Mouse (Mus musculus) intestine, postnatal 0 days (tissue): ENCODE data around the gene Prr15. TPM values are rescaled to one million over a fixed set of nuclear protein-coding genes. Genes with fewer than 3 reads are reported as not detected.
A peak's percentile ranks its signal among the peaks of the same experiment; 100 is the strongest.

Source experiments
- ATAC-seq: fragments of 200-750 bp; cut with Nextera tagmentation; 2 replicates; pipeline ENCODE4 v1.8.0; 2017; ENCODE audit warnings: mild to moderate bottlenecking, moderate TSS enrichment, moderate library complexity
- H3K27ac ChIP-seq: fragments of 300-500 bp; sonication (generic); 2 replicates; pipeline ENCODE4 v1.5.1; 2014; ENCODE audit warnings: mild to moderate bottlenecking, low read depth, low read length, moderate library complexity
- H3K27me3 ChIP-seq: fragments of 300-500 bp; sonication (generic); replicated peaks from 2 replicates; pipeline ENCODE4 v1.6.1; 2014; ENCODE audit warnings: low read length, mixed read lengths; ENCODE audit not compliant: control insufficient read depth, insufficient read depth
- H3K36me3 ChIP-seq: fragments of 300-500 bp; sonication (generic); 2 replicates; pipeline ENCODE4 v1.6.1; 2014; ENCODE audit warnings: mild to moderate bottlenecking, moderate library complexity; ENCODE audit not compliant: control insufficient read depth, insufficient read depth
- H3K4me1 ChIP-seq: fragments of 300-500 bp; sonication (generic); replicated peaks from 2 replicates; pipeline ENCODE4 v1.6.1; 2014; ENCODE audit warnings: antibody characterized with exemption, low read length, mixed read lengths; ENCODE audit not compliant: control insufficient read depth, insufficient read depth
- H3K4me2 ChIP-seq: fragments of 300-500 bp; sonication (generic); replicated peaks from 2 replicates; pipeline ENCODE4 v1.6.1; 2014; ENCODE audit warnings: low read depth, mild to moderate bottlenecking, moderate library complexity
- H3K4me3 ChIP-seq: fragments of 300-500 bp; sonication (generic); 2 replicates; pipeline ENCODE4 v1.5.1; 2014; ENCODE audit warnings: low read depth, low read length
- H3K9ac ChIP-seq: fragments of 300-500 bp; sonication (generic); 2 replicates; pipeline ENCODE4 v1.6.1; 2014; ENCODE audit warnings: mild to moderate bottlenecking, low read depth, low read length
- H3K9me3 ChIP-seq: fragments of 300-500 bp; sonication (generic); 2 replicates; pipeline ENCODE4 v1.6.1; 2016; ENCODE audit warnings: mixed run types; ENCODE audit not compliant: control insufficient read depth
- CTCF ChIP-seq: sonication (generic); IDR thresholded peaks from 2 replicates; pipeline ENCODE4 v1.5.1; 2016; ENCODE audit warnings: low read depth, mild to moderate bottlenecking, control low read depth, antibody characterized with exemption, moderate library complexity
- WGBS: fragments of 180-500 bp; shearing (Covaris S2); extraction: QIAGEN DNeasy Blood & Tissue Kit; methylation state at CpG from one replicate; pipeline ENCODE4 v1.1.7; 2014; 5-methylcytosine and 5-hydroxymethylcytosine counted together
- polyA plus RNA-seq: library from polyadenylated mRNA; unstranded; fragments of >200 nt; fragmentation: Nextera tagmentation; extraction: Ambion mirVana; gene quantifications from 2 replicates; pipeline ENCODE4 v1.2.1, GENCODE M21; 2015

Gene Prr15
- polyA plus RNA-seq, 1 experiment from 2014 or later = 52.3 TPM

DNA sequence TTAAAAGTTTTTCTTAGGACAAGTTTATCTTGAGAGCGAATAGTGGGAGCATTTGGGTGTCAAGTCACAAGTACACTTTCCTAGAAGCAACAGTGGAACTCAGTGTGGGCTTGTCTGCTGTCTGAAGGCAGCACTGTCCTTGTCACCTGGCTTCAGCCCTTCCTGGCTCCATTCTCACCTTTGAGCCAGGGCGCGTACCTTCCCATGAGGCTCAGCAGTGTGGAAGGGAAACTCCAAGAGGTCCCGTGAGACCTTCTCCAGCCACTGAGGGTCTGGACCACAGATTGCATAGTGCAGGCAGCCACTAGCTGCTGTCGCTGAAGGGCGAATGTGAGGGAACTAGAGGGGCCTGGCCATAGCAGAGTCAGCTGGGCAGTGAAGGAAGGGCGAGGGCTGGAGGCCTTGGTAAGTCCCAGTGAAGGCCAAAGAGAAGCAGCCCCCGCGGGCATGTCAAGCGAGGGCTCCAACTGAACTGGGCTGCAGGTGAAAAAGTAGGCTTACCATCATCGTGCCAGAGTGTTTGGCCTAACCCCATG, 7.5 kb downstream of the Prr15 start:
- 44% methylated on average over 11 of the region's 11 CpGs for WGBS
- H3K9ac ChIP-seq = peak overlapping the region; percentile 26; the same call in 1 of the 2 replicates
- H3K36me3 ChIP-seq = no peaks in the 10 kb centered on the region; the same call in 1 of the 2 replicates
- no peak for TF ChIP-seq CTCF
- no peaks in the 10 kb centered on the region for H3K27me3 ChIP-seq
- no peaks in the 10 kb centered on the region; the same call in none of the 2 replicates for H3K4me1 ChIP-seq
- ATAC-seq = peak; percentile 43
- H3K4me3 ChIP-seq = no peak overlapping the region
- H3K9me3 ChIP-seq = no peaks in the 10 kb centered on the region
- H3K27ac ChIP-seq = peak overlapping the region; percentile 81
- peak overlapping the region; percentile 38 for H3K4me2 ChIP-seq

DNA sequence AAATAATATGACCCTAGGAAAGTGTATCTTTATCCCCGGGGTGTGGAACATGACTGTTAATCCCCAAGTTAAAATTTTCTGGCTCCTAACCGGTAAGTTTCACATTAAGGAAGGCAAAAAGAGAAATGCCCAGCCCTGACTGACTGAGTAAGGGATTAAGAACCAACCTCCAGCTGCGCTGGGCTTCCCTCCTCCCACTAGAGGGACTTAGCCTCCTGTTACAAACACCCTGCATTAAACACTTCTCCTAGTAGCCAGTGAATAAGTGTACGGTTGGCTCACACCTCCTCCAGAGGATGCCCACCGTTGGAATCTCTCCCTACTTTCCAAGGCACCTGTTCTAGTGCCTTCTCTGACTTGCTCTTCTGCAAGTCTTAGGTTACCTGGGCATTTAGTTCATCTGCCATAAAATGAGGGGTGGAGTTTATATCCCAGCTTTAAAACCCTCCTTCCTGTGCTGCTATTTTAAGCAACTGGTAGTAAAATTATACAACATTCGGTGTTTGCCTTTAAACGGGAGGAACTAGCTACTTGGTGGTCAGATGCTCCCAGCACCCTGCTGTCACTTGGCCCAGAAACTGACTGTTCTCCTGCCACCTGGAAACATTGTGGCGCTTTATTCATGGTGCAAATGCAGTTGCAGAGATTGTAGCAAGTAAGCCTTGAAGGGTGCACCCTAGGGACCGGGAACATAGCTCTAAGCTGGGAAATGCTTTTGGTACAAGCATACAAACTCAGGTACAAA, 8.2 kb downstream of the Prr15 start:
- H3K27me3 ChIP-seq = no peaks in the 10 kb centered on the region
- TF ChIP-seq CTCF = peak; percentile 42
- H3K4me2 ChIP-seq = peak overlapping the region; percentile 38
- H3K9me3 ChIP-seq = no peaks in the 10 kb centered on the region
- H3K4me3 ChIP-seq = no peak overlapping the region
- 25% methylated on average over 9 of the region's 9 CpGs for WGBS
- no peaks in the 10 kb centered on the region; the same call in none of the 2 replicates for H3K4me1 ChIP-seq
- H3K9ac ChIP-seq = 0 out of 2 replicates have a peak overlapping the region, but pooled peaks have one; percentile 26
- no peaks in the 10 kb centered on the region; the same call in 1 of the 2 replicates for H3K36me3 ChIP-seq
- no peak for ATAC-seq
- H3K27ac ChIP-seq = peak overlapping the region; percentile 81

DNA sequence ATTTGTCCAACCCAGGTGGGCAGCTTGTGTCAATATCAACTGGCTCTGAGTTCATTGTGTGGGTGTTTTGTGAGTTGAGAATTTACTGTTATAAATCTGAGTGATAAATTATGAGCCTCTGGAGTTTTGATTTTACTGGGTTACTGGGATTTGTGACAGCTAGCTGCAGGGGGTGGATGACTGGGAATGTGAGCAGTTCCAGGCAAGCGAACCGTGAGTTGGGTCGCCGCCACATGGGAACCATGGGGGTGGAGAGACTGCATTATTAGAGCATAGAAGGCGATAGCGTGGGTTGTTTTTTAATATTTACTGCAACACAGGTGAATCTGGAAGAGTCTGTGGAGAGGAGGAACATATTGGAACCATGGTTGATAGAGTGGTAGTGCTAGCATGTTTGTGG, 11.7 kb downstream of the Prr15 start:
- no peak for TF ChIP-seq CTCF
- H3K27ac ChIP-seq = no peak overlapping the region
- no peak overlapping the region for H3K4me3 ChIP-seq
- no peak overlapping the region for H3K9ac ChIP-seq
- no peak overlapping the region for H3K4me2 ChIP-seq
- no peak for ATAC-seq
- no peaks in the 10 kb centered on the region; the same call in 1 of the 2 replicates for H3K36me3 ChIP-seq
- H3K4me1 ChIP-seq = no peaks in the 10 kb centered on the region; the same call in 1 of the 2 replicates
- WGBS = 94% methylated on average over 6 of the region's 6 CpGs
- H3K9me3 ChIP-seq = no peaks in the 10 kb centered on the region
- H3K27me3 ChIP-seq = no peaks in the 10 kb centered on the region

DNA sequence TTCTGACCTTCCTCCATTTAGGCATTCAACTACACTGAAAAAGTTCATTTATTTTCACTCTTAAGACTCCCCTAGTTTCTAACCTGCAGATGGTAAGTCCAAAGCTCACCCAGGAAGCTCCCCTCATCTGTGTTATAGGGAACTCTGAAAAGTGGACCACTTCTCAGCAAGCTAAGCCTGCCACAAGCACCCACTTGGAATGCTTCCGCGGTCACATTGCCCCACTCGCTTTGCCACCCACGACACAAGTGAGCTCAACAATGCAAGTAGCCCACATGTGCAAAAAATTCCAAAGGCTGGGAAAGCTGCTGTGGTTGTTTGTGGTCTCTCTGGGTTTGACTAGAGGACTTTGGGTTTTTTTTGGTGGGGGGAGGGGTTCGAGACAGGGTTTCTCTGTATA, 15.5 kb downstream of the Prr15 start:
- no peak overlapping the region for H3K27ac ChIP-seq
- H3K4me3 ChIP-seq = no peak overlapping the region
- no peak for TF ChIP-seq CTCF
- WGBS = 89% methylated on average over 5 of the region's 5 CpGs
- no peak for ATAC-seq
- H3K9me3 ChIP-seq = no peaks in the 10 kb centered on the region
- no peak overlapping the region for H3K9ac ChIP-seq
- H3K4me2 ChIP-seq = no peak overlapping the region
- H3K36me3 ChIP-seq = no peaks in the 10 kb centered on the region
- H3K27me3 ChIP-seq = no peaks in the 10 kb centered on the region
- no peaks in the 10 kb centered on the region for H3K4me1 ChIP-seq

DNA sequence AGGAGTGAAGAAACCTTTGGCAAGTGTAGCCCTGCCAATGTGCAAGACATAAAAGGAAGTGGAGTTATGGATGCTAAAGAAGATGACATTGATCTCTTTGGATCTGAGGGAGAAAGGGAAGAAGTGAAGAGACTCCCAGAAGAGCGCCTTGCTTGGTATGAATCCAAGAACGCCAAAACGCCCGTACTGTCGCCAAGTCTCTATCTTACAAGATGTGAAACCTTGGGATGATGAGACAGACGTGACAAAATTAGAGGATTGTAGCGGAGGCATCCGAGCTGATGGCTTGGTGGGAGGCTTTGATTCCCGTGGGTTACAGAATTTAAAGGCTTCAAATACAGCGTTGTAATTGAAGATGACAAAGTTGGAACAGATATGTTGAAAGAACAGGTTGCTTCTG, 16.6 kb downstream of the Prr15 start:
- H3K4me2 ChIP-seq = no peak overlapping the region
- no peaks in the 10 kb centered on the region for H3K9me3 ChIP-seq
- no peak for ATAC-seq
- H3K27me3 ChIP-seq = no peaks in the 10 kb centered on the region
- H3K36me3 ChIP-seq = no peaks in the 10 kb centered on the region
- TF ChIP-seq CTCF = no peak
- no peaks in the 10 kb centered on the region for H3K4me1 ChIP-seq
- H3K9ac ChIP-seq = no peak overlapping the region
- no peak overlapping the region for H3K27ac ChIP-seq
- 89% methylated on average over 10 of the region's 10 CpGs for WGBS
- no peak overlapping the region for H3K4me3 ChIP-seq

DNA sequence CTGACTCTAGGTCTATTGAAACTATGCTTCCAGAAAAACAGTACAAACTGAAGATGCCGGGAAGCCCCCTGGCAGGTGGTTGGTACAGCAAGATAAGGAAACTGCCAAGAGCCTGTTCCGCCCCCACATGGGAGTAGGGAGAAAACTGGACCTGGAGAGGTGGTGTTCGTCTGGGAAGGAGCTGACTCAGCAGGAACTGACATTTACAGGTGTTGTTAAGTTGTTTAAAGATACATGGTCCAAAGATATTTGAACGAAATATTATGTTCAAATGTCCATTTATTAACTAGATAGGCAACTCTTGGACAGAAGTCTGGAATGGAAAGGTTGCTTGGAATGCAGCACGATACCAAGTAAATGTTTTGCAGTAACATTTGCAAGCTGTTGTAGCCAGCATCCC, 26.2 kb downstream of the Prr15 start:
- no peaks in the 10 kb centered on the region for H3K27me3 ChIP-seq
- peak overlapping the region; percentile 87 for H3K27ac ChIP-seq
- no peak overlapping the region for H3K4me2 ChIP-seq
- no peaks in the 10 kb centered on the region for H3K36me3 ChIP-seq
- no peaks in the 10 kb centered on the region for H3K9me3 ChIP-seq
- TF ChIP-seq CTCF = 0 out of 2 replicates have a peak, but pooled peaks have one; percentile 20
- WGBS = 38% methylated on average over 5 of the region's 5 CpGs
- ATAC-seq = no peak
- peaks cover 3% of the 10 kb centered on the region; the same call in 1 of the 2 replicates for H3K4me1 ChIP-seq
- no peak overlapping the region for H3K4me3 ChIP-seq
- no peak overlapping the region for H3K9ac ChIP-seq
